Mouse (Mus musculus): Measurements from ENCODE around the gene Cdk2. TPM values are rescaled to one million over a fixed set of nuclear protein-coding genes. Genes with fewer than 3 reads are reported as not detected.

Gene Cdk2
- polyA plus RNA-seq, 1 experiment from 2014 or later = 110 TPM

GRCm38 (mm10) chr10:128697072-128697725, 7.6 kb downstream of the Cdk2 start:
- Histone ChIP-seq H3K4me3 (no peak overlapping the region; the same call in 1 of the 2 replicates), H3K27ac (0 out of 2 replicates have a peak overlapping the region, but pooled peaks have one; percentile 83), H3K36me3 (peaks cover 47% of the 10 kb centered on the region), H3K9me3 (no peaks in the 10 kb centered on the region), H3K27me3 (ENCODE audit: insufficient read depth, poor library complexity, severe bottlenecking) (no peaks in the 10 kb centered on the region), H3K4me1 (peaks cover 25% of the 10 kb centered on the region)
- 86% methylated on average over 6 of the region's 6 CpGs for WGBS
- DNase-seq (ENCODE audit: low spot score) = no peak

- under 1% methylated on average over 40 of the region's 40 CpGs for WGBS
- H3K27me3 ChIP-seq (ENCODE audit: insufficient read depth, poor library complexity, severe bottlenecking) = no peaks in the 10 kb centered on the region
- H3K9me3 ChIP-seq = no peaks in the 10 kb centered on the region
- peaks cover 37% of the 10 kb centered on the region for H3K36me3 ChIP-seq
- DNase-seq (ENCODE audit: low spot score) = peak; percentile 100
- H3K4me1 ChIP-seq = peaks cover 25% of the 10 kb centered on the region
- peak within 1 kb of the TSS; percentile 89 for H3K4me3 ChIP-seq
- H3K27ac ChIP-seq = peak within 1 kb of the TSS; percentile 97
These were observed 8.6 kb downstream of the Cdk2 start, which contains the start of gene Rab5b for GRCm38 (mm10) chr10:128695992-128696807. Rab5b (minus strand) TSS chr10:128696264.

- H3K9me3 ChIP-seq = no peaks in the 10 kb centered on the region
These were observed 9.3 kb downstream of the Cdk2 start for GRCm38 (mm10) chr10:128695411-128695991.

GRCm38 (mm10) chr10:128674469-128675008, 30.3 kb downstream of the Cdk2 start:
- H3K9me3 ChIP-seq = no peaks in the 10 kb centered on the region
- H3K4me1 ChIP-seq = peaks cover 14% of the 10 kb centered on the region; the same call in 1 of the 2 replicates
- peaks cover 20% of the 10 kb centered on the region; the same call in 1 of the 2 replicates for H3K27me3 ChIP-seq (ENCODE audit: insufficient read depth, poor library complexity, severe bottlenecking)
- peak overlapping the region; percentile 84 for H3K27ac ChIP-seq
- H3K36me3 ChIP-seq = peaks cover 14% of the 10 kb centered on the region
- DNase-seq (ENCODE audit: low spot score) = no peak
- peak overlapping the region; percentile 88 for H3K4me3 ChIP-seq
- WGBS = 1% methylated on average over 9 of the region's 9 CpGs

More at GRCm38 (mm10) chr10:128695411-128695991, 9.3 kb downstream of the Cdk2 start:
- Histone ChIP-seq H3K4me3 (peak overlapping the region; percentile 89), H3K36me3 (peaks cover 30% of the 10 kb centered on the region), H3K27ac (peak overlapping the region; percentile 97), H3K4me1 (peaks cover 25% of the 10 kb centered on the region), H3K27me3 (ENCODE audit: insufficient read depth, poor library complexity, severe bottlenecking) (no peaks in the 10 kb centered on the region)
- WGBS = 1% methylated on average over 22 of the region's 22 CpGs
- no peak for DNase-seq (ENCODE audit: low spot score)

GRCm38 (mm10) chr10:128673763-128674468, 30.9 kb downstream of the Cdk2 start, which contains the start of gene Suox:
Suox (minus strand) TSS chr10:128674073.
- Histone ChIP-seq H3K4me3 (peak within 1 kb of the TSS; percentile 88), H3K27ac (peak within 1 kb of the TSS; percentile 84), H3K27me3 (ENCODE audit: insufficient read depth, poor library complexity, severe bottlenecking) (peaks cover 20% of the 10 kb centered on the region; the same call in 1 of the 2 replicates), H3K36me3 (peaks cover 9% of the 10 kb centered on the region; the same call in 1 of the 2 replicates), H3K4me1 (peaks cover 16% of the 10 kb centered on the region), H3K9me3 (no peaks in the 10 kb centered on the region)
- under 1% methylated on average over 57 of the region's 60 CpGs for WGBS
- peak; percentile 96 for DNase-seq (ENCODE audit: low spot score)

- Histone ChIP-seq H3K27ac (no peak overlapping the region), H3K4me3 (no peak overlapping the region), H3K9me3 (no peaks in the 10 kb centered on the region), H3K4me1 (peaks cover 22% of the 10 kb centered on the region), H3K27me3 (ENCODE audit: insufficient read depth, poor library complexity, severe bottlenecking) (peaks cover 20% of the 10 kb centered on the region; the same call in 1 of the 2 replicates), H3K36me3 (peaks cover 9% of the 10 kb centered on the region; the same call in 1 of the 2 replicates)
- no peak for DNase-seq (ENCODE audit: low spot score)
- WGBS = 90% methylated on average over 9 of the region's 9 CpGs
These were observed 33.7 kb downstream of the Cdk2 start for GRCm38 (mm10) chr10:128671148-128671547.

GRCm38 (mm10) chr10:128668790-128669672, 35.8 kb downstream of the Cdk2 start:
- WGBS = 1% methylated on average over 42 of the region's 42 CpGs
- peak overlapping the region; percentile 88 for H3K27ac ChIP-seq
- peak overlapping the region; percentile 88 for H3K4me3 ChIP-seq
- H3K36me3 ChIP-seq = peaks cover 9% of the 10 kb centered on the region; the same call in 1 of the 2 replicates
- H3K27me3 ChIP-seq (ENCODE audit: insufficient read depth, poor library complexity, severe bottlenecking) = peaks cover 20% of the 10 kb centered on the region; the same call in 1 of the 2 replicates
- no peaks in the 10 kb centered on the region for H3K9me3 ChIP-seq
- peaks cover 19% of the 10 kb centered on the region for H3K4me1 ChIP-seq
- no peak for DNase-seq (ENCODE audit: low spot score)

GRCm38 (mm10) chr10:128665806-128666205, 39.0 kb downstream of the Cdk2 start:
- H3K4me1 ChIP-seq = peaks cover 7% of the 10 kb centered on the region
- 85% methylated on average over 2 of the region's 2 CpGs for WGBS
- H3K4me3 ChIP-seq = no peak overlapping the region
- H3K27ac ChIP-seq = no peak overlapping the region
- H3K9me3 ChIP-seq = no peaks in the 10 kb centered on the region
- peaks cover under 1% of the 10 kb centered on the region; the same call in 1 of the 2 replicates for H3K36me3 ChIP-seq
- H3K27me3 ChIP-seq (ENCODE audit: insufficient read depth, poor library complexity, severe bottlenecking) = peaks cover 7% of the 10 kb centered on the region; the same call in 1 of the 2 replicates
- no peak for DNase-seq (ENCODE audit: low spot score)

GRCm38 (mm10) chr10:128665307-128665706, 39.5 kb downstream of the Cdk2 start:
- Histone ChIP-seq H3K4me3 (no peak overlapping the region), H3K27me3 (ENCODE audit: insufficient read depth, poor library complexity, severe bottlenecking) (peaks cover 2% of the 10 kb centered on the region; the same call in 1 of the 2 replicates), H3K9me3 (no peaks in the 10 kb centered on the region), H3K36me3 (no peaks in the 10 kb centered on the region), H3K4me1 (peaks cover 7% of the 10 kb centered on the region), H3K27ac (no peak overlapping the region)
- 74% methylated on average over 3 of the region's 3 CpGs for WGBS
- DNase-seq (ENCODE audit: low spot score) = no peak

GRCm38 (mm10) chr10:128664808-128665207, 40.0 kb downstream of the Cdk2 start:
- no peaks in the 10 kb centered on the region for H3K36me3 ChIP-seq
- H3K4me3 ChIP-seq = no peak overlapping the region
- H3K9me3 ChIP-seq = no peaks in the 10 kb centered on the region
- H3K27ac ChIP-seq = no peak overlapping the region
- H3K27me3 ChIP-seq (ENCODE audit: insufficient read depth, poor library complexity, severe bottlenecking) = no peaks in the 10 kb centered on the region
- WGBS = 71% methylated on average over 3 of the region's 3 CpGs
- H3K4me1 ChIP-seq = peaks cover 8% of the 10 kb centered on the region
- no peak for DNase-seq (ENCODE audit: low spot score)
